Mouse (Mus musculus): ENCODE measurements around the gene Mcoln2.

GRCm38 (mm10) chr3:146155628-146156576 is 6.3 kb downstream of the Mcoln2 start:
- TF ChIP-seq CEBPB (IDR thresholded peaks at IDR 0.05; ENCODE audit: insufficient read depth, poor library complexity, severe bottlenecking) (no peak), USF1 (IDR thresholded peaks at IDR 0.05; ENCODE audit: low read depth) (no peak), POLR2A (IDR thresholded peaks at IDR 0.05; ENCODE audit: insufficient read length, low read depth) (no peak), MYOG (IDR thresholded peaks at IDR 0.05; ENCODE audit: control insufficient read depth in 1 of 3, insufficient read depth in 1 of 3, insufficient read length in 2 of 3, low read depth in 2 of 3) (no peak), REST (IDR thresholded peaks at IDR 0.05; ENCODE audit: insufficient read depth, insufficient read length) (no peak)

Measured in myocyte (in vitro differentiated cells).